ENCODE assay signal across 9 mouse cellular contexts in genomic region chr15:78869775-78870174, GRCm38 (mm10). TPM values are rescaled to one million over a fixed set of nuclear protein-coding genes. Genes with fewer than 3 reads are reported as not detected.
DNase-seq lines count a peak whose midpoint lies in the region; ATAC-seq and TF ChIP-seq lines count a peak whose summit lies in the region.
"Had no signal": no experiment of that assay in that cellular context is flagged by ENCODE, and none has a peak within 500 bp of the region (broad histone marks: within the 10 kb centered on the region; RNA-seq: fewer than 3 reads in every experiment).

No protein-coding gene starts in this region.

- 26% methylated on average over 6 of the region's 6 CpGs for WGBS in intestine, embryonic 15.5 days

- ATAC-seq in intestine, embryonic 15.5 days: no peak

- no peak overlapping the region for H3ac ChIP-seq in myocyte (ENCODE audit: control insufficient read depth, insufficient read length)

- no peaks in the 10 kb centered on the region for H3K27me3 ChIP-seq in myocyte (ENCODE audit: control insufficient read depth, insufficient read depth, insufficient read length)
- H3K27me3 ChIP-seq in intestine, embryonic 15.5 days (replicated peaks): no peaks in the 10 kb centered on the region

- DNase-seq in gastrocnemius, adult 2 months: peak; percentile 55
- no peak for DNase-seq in gastrocnemius, postnatal 4 days (ENCODE audit: low spot score in 2 of 2)
- DNase-seq in right cerebral cortex, postnatal 4 days: peak; percentile 38
- DNase-seq in right cerebral cortex, postnatal 36 days (ENCODE audit: low spot score in 2 of 2): no peak
- peak; percentile 65 for DNase-seq in cerebellum, adult 8-10 months
- DNase-seq in induced T-regulatory cell, adult 2 months (ENCODE audit: low read depth): peak; percentile 84

- H3K9me3 ChIP-seq in intestine, embryonic 15.5 days: no peaks in the 10 kb centered on the region

- H3K79me2 ChIP-seq in myocyte (ENCODE audit: control insufficient read depth, insufficient read depth): no peaks in the 10 kb centered on the region

- H3K9ac ChIP-seq in intestine, embryonic 15.5 days: no peak overlapping the region

- H3K4me3 ChIP-seq in gastrocnemius, adult 2 months: no peak overlapping the region
- no peak overlapping the region for H3K4me3 ChIP-seq in myocyte
- H3K4me3 ChIP-seq in intestine, embryonic 15.5 days (replicated peaks): no peak overlapping the region

- TF ChIP-seq POLR2A in myocyte (IDR thresholded peaks at IDR 0.05; ENCODE audit: insufficient read length, low read depth): no peak

- TF ChIP-seq CTCF in gastrocnemius, adult 2 months (IDR thresholded peaks at IDR 0.05): peak; percentile 87

- peaks cover 20% of the 10 kb centered on the region for H3K4me1 ChIP-seq in intestine, embryonic 15.5 days (replicated peaks)

- intact Hi-C loops in gastrocnemius, adult 2 months (cut with DNase I): loop anchor here (1.0 kb wide), 1 partner anchor 43 kb away; no protein-coding TSS in a partner anchor

- H3K36me3 ChIP-seq in myocyte (ENCODE audit: control insufficient read depth, insufficient read depth): no peaks in the 10 kb centered on the region
- H3K36me3 ChIP-seq in intestine, embryonic 15.5 days: no peaks in the 10 kb centered on the region

- H3K27ac ChIP-seq in gastrocnemius, adult 2 months: no peak overlapping the region
- H3K27ac ChIP-seq in intestine, embryonic 15.5 days: no peak overlapping the region

- no peak overlapping the region for H3K4me2 ChIP-seq in myocyte (ENCODE audit: low read depth)
- no peak overlapping the region for H3K4me2 ChIP-seq in intestine, embryonic 15.5 days (replicated peaks)

TF ChIP-seq in myocyte, 11 proteins besides CTCF, POLR2A, EP300 and RAD21:
- TF ChIP-seq E2F4 (IDR thresholded peaks at IDR 0.05; ENCODE audit: insufficient read depth) (no peak), MAX (IDR thresholded peaks at IDR 0.05; ENCODE audit: low read depth) (peak; percentile 46), REST (IDR thresholded peaks at IDR 0.05; ENCODE audit: insufficient read depth, insufficient read length) (no peak), MYOG (IDR thresholded peaks at IDR 0.05; ENCODE audit: control insufficient read depth in 1 of 3, insufficient read depth in 1 of 3, insufficient read length in 2 of 3, low read depth in 2 of 3) (no peak), USF1 (IDR thresholded peaks at IDR 0.05; ENCODE audit: low read depth) (no peak), POLR2AphosphoS2 (IDR thresholded peaks at IDR 0.05; ENCODE audit: insufficient read length, low read depth) (no peak), CEBPB (IDR thresholded peaks at IDR 0.05; ENCODE audit: insufficient read depth, poor library complexity, severe bottlenecking) (no peak), TCF3 (IDR thresholded peaks at IDR 0.05; ENCODE audit: insufficient read length, low read depth) (no peak)

RNA-seq across cellular contexts. Expression of gene Gga1, which starts 7.2 kb away (rescaled TPM):
- total RNA-seq in gastrocnemius, adult 2 months (2021): 10 to 100 TPM; 43.1 to 45.7 TPM
- total RNA-seq in gastrocnemius, postnatal 4 days (2021): 10 to 100 TPM; 36.8 to 40.9 TPM
- 89.3 TPM for polyA plus RNA-seq in myocyte (2012; fragmentation: generic; extraction: Trizol)
- 47.6 and 51.7 TPM in 2 replicates for polyA plus RNA-seq in intestine, embryonic 15.5 days (2015; fragmentation: Nextera tagmentation; extraction: Ambion mirVana)

RNA-seq across cellular contexts. Expression of gene Lgals2, which starts 14.4 kb away (rescaled TPM):
- total RNA-seq in gastrocnemius, adult 2 months (2021): not detected
- total RNA-seq in gastrocnemius, postnatal 4 days (2021): not detected
- 2.2 TPM for polyA plus RNA-seq in myocyte (2012; fragmentation: generic; extraction: Trizol)
- polyA plus RNA-seq in intestine, embryonic 15.5 days (2015; fragmentation: Nextera tagmentation; extraction: Ambion mirVana): 1,110 and 1,149 TPM in 2 replicates
- total RNA-seq: layer of hippocampus, postnatal 25 days had no signal

RNA-seq across cellular contexts. Expression of gene Cdc42ep1, which starts 27.4 kb away (rescaled TPM):
- total RNA-seq in gastrocnemius, adult 2 months (2021): 1 to 10 TPM; 8.5 to 10.0 TPM
- total RNA-seq in gastrocnemius, postnatal 4 days (2021): 10 to 100 TPM; 43.2 to 47.6 TPM
- polyA plus RNA-seq in myocyte (2012; fragmentation: generic; extraction: Trizol): 76.0 TPM
- 44.0 and 47.5 TPM in 2 replicates for polyA plus RNA-seq in intestine, embryonic 15.5 days (2015; fragmentation: Nextera tagmentation; extraction: Ambion mirVana)

RNA-seq across cellular contexts. Expression of gene Gm49510, which starts 29.7 kb away (rescaled TPM):
- total RNA-seq in gastrocnemius, adult 2 months (2021): under 1 TPM in 1 of 2 experiments, not detected in 1; 0.13 TPM
- total RNA-seq in gastrocnemius, postnatal 4 days (2021): not detected
- 0.04 TPM for polyA plus RNA-seq in myocyte (2012; fragmentation: generic; extraction: Trizol)
- polyA plus RNA-seq in intestine, embryonic 15.5 days (2015; fragmentation: Nextera tagmentation; extraction: Ambion mirVana): 0.23 and 0.42 TPM in 2 replicates
- total RNA-seq: layer of hippocampus, postnatal 25 days had no signal

RNA-seq across cellular contexts. Expression of gene Sh3bp1, which starts 29.8 kb away (rescaled TPM):
- 1 to 10 TPM; 1.4 to 2.0 TPM for total RNA-seq in gastrocnemius, adult 2 months (2021)
- 10 to 100 TPM; 14.6 to 16.4 TPM for total RNA-seq in gastrocnemius, postnatal 4 days (2021)
- 11.1 TPM for polyA plus RNA-seq in myocyte (2012; fragmentation: generic; extraction: Trizol)
- polyA plus RNA-seq in intestine, embryonic 15.5 days (2015; fragmentation: Nextera tagmentation; extraction: Ambion mirVana): 21.6 and 26.8 TPM in 2 replicates

Comparison
In these comparisons a context has a peak if more than half of its experiments do, and no peak if none do; other contexts are left out.
1. DNase-seq: peak in gastrocnemius, adult 2 months (single experiment), right cerebral cortex, postnatal 4 days (single experiment), cerebellum, adult 8-10 months (single experiment) and induced T-regulatory cell, adult 2 months (single experiment); none in gastrocnemius, postnatal 4 days (0 of 2) and right cerebral cortex, postnatal 36 days (0 of 2).
2. RNA of gene Cdc42ep1, which starts 27.4 kb away (total RNA-seq): 43.2 to 47.6 TPM in gastrocnemius, postnatal 4 days; 8.5 to 10.0 TPM in gastrocnemius, adult 2 months; every median in the first group is over 4 times any median in the second.